Mouse (Mus musculus) adrenal gland, postnatal 36 days (tissue): Measurements from ENCODE around the gene Lmnb2. TPM values are rescaled to one million over a fixed set of nuclear protein-coding genes. Genes with fewer than 3 reads are reported as not detected.

Experiments
- DNase-seq, 2 experiments: peaks; one replicate each; pipeline ENCODE4 v3.0.0; 2021; ENCODE audit warnings: mixed read lengths in 1 of 2
- total RNA-seq, 2 experiments: library from RNA; stranded (reverse); gene quantifications; 2 replicates each; pipeline ENCODE4 v1.2.3; 2021

The Lmnb2 gene
- total RNA-seq, 2 experiments from 2014 or later = 11.2 to 17.2 TPM

DNA sequence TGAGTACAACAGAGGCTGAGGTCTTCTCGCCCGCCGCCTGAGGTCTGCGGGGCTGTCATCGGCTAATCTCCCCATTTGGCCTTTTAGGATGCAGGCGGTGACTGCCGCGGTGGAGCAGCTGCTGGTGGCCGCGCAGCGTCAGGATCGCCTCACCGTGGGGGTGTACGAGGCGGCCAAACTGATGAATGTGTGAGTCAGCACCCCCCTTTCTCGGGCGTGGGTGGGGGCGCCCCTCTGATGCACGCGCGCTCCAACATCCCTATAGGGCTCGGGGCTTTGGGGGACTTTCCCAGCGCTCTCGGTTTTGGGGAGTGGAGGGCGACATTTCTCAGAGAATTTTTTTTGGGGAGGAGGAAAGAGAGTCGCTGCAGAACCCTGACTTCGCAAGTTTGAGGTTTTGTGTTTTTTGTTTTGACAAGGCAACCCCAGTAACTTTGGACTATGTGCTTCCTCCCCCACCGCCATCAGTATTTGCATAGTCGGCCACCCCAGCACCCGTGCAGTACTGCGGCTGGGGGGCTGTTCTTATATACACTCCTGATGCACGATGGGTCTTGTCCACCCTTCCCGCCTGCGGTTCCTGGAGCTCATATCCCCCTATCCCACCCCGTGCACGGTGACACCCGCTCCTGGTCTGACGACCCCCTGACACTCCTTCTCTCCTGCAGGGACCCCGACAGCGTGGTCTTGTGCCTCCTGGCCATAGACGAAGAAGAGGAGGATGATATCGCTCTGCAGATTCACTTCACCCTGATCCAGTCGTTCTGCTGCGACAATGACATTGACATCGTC lies 12.5 kb upstream of the Lmnb2 start:
- DNase-seq = peak; percentile 65 to 69

DNA sequence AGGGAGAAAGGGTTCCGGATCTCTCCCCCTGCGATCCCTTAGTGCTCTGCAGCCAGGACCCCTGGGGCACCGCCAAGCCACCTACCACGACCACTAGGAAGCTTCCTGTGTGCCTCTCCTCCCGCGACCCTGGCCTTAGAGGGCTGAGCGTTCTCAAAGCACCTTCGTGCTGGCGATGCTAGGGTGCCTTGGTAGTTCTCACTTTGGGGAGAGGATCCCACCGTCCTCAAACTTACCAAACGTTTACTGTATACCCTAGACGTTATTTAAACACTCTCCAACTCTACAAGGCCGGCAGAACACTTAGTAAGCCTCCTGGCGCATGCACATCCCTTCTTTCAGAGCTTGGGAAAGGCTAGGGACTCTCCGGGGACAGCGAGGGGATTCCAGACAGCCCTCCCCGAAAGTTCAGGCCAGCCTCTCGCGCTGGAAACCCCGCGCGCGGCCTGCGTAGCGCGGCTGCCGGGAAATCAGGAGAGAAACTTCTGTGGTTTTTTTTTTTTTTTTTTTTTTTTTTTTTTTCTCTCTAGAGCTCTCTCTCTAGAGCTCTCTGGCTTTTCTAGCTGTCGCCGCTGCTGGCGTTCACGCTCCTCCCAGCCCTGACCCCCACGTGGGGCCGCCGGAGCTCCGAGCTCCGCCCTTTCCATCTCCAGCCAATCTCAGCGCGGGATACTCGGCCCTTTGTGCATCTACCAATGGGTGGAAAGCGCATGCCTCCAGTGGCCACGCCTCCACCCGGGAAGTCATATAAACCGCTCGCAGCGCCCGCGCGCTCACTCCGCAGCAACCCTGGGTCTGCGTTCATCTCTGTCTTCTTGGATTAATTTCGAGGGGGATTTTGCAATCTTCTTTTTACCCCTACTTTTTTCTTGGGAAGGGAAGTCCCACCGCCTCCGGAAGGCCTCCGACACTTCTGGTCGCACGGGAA lies 11.5 kb upstream of the Lmnb2 start, which contains the start of gene Gadd45b:
Gadd45b (plus strand) TSS at position 775 of the 928 bp plus-strand sequence.
- DNase-seq = peak; percentile 99

DNA sequence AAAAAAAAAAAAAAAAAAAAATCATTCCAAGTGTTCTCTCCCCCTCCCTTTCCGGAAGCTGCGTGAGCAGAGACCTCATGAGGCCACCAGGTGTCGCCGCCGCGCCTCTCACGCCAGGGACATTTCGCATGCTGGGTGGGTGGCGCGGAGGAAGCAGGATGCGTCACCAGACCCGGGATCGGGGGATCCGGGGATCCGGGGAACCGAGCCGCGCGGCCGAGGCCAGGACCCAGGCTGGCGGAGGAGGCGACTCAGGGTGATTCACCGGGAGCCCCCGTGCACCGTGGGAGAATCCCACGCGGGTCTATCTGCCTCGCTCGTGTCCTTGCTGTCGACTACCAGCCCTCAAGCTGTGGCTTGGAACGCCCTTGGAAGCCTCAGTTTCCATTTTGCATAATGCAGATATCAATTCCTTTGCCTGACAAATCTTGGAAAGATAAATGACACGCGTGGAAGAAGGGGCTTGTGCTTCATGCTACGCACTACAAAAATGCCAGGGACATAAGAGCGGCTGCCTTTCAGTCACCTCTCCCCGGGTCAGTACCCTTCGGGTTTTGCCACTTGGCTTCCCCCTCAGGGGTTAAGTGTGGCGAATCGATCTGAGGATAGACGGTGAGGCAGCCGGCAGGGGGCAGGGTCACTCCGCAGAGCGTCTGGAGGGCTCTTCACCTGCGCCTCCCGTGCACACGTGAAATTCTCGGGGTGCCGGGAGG lies 10.7 kb upstream of the Lmnb2 start:
- peak; percentile 93 to 95 for DNase-seq

DNA sequence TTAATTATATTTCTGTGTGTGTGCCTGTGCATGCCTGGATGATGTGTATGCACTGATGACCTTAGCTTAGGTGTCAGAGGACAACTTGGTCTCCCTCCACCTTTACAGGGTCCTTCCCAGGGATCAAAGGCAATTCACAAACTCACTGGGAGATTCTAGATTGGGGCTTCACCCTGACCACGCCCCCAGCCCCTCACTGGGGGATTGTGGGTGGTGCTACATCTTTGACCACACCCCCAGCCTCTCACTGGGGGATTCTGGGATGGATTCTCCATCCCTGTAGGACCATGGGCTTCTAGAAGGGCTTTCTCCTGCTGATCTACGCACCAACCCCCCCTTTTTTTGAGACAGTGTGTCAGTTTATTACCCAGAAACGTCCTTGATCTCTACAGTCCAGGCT lies 7.4 kb upstream of the Lmnb2 start:
- DNase-seq = no peak

DNA sequence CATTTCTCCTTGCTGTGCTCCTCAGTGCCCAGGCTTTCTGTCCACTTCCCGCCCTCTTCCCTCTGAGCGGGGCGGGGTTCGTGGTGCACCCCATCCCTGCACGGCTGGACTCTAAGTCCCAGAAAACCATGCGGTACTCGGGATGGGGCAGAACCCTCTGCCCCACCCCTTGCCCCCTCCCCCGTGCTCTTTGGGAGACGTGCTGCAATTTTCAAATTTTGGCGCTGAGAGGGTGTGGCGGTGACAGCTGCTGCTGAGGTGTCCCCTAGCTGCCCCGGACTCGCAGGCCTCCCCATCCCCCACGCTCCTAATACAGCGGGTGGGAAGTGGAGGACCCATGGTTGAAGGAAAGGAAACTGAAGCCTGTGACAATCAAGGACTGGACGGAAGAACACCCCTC lies 3.9 kb upstream of the Lmnb2 start:
- DNase-seq = peak in 1 of 2 experiments; percentile 77

DNA sequence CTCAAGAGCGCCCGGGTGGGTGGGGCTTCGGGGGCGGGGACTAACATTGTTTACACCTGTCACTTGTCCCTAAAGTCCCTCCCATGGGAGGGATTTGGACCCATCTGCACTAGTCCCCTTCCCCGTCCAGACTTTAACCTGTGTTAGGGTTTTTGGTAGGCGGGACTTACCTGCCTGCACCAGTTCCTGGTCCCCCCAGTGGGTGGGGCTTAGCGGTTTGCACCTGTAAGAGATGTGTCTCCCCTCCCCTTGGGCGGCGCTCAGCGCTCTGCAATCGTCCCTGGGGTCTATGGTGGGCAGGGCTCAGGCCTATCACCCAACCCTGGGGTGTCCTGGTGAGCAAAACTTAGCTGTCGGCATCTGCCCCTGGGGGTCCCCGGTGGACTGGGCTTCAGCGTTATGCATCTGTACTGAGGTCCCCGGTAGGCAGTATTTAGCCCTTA lies 688 bp downstream of the Lmnb2 start:
- DNase-seq = no peak

DNA sequence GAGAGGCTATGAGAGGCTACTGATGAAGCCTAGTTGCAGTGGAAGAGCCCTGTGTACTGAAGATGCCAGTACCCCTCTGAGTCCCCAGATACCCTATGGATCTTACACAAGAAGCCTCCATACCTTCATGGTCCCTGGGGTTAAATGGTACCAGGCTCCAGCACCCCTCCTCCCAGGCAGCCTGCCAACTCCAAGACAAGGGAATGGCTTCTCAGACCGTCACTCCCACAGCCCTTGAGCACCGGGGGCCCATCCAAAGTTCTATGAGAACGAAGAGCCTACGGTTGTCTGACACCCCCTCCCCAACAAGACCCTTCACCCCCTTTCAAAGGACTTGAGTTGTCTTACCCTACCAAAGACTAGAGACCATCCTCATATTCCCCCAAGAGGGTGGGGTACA lies 2.3 kb downstream of the Lmnb2 start:
- DNase-seq = no peak

DNA sequence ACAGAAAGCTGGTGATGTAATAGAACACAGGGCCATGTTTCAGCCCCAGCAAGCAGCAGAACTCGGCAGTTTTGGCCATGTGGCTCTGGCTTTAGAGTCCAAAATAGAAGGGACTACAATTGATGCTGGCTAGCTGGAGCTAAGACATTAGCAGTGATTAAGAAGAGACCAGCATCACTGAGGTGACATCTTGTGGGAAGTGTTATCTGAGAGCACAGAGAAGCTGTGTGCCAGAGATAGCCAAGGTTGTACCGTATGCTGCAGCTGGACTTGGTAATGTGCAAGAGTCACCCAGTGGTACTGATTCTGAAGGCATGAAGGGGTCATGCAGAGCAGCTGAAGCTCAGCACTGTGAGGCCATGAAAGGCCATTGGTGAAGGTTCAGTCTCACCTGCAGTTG lies 2.8 kb downstream of the Lmnb2 start:
- no peak for DNase-seq

DNA sequence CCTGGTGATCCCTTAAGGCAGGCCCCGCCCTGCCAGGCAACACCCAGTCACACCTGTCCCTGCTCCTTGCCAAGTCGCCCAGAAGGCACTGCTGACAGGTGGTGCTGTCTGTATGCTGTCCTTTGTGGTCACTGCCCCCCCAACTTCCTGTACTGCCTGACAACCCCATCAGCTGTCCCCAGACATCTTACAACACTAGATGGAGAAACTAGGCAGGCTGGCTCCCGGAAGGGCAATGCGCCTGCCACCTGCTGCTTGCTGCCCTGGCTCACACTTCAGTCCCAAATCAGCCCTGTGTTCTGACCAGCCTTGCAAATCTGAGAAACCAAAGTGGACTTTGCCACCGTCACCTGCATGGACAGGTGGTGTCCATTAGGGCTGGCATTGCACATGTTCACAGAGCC lies 3.8 kb downstream of the Lmnb2 start:
- no peak for DNase-seq

DNA sequence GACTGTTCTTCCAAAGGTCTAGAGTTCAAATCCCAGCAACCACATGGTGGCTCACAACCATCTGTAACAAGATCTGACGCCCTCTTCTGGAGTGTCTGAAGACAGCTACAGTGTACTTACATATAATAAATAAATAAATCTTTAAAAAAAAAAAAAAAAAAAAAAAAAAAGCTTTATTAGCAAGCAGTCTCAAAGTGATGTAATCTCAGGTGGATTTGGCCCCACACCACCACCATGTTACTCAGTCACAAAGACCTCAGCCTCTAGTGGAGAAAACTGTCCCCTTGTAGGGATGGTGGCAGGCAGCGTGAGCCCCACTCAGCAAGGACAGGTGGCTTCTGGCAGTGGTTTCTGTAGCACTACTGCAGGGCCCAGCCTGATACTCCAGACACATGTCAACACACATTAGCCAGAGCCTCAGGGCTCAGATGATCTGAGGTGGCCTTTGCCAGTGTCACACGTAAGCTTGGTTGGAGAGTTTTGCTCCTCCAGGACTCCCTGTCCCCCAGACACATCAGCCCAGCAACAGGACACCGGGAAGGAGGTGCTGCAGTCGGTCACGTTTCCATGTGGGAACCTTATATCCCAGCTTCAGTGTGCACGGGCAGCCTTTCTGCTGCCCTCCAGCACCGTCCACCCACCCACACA lies 4.6 kb downstream of the Lmnb2 start:
- DNase-seq = no peak

DNA sequence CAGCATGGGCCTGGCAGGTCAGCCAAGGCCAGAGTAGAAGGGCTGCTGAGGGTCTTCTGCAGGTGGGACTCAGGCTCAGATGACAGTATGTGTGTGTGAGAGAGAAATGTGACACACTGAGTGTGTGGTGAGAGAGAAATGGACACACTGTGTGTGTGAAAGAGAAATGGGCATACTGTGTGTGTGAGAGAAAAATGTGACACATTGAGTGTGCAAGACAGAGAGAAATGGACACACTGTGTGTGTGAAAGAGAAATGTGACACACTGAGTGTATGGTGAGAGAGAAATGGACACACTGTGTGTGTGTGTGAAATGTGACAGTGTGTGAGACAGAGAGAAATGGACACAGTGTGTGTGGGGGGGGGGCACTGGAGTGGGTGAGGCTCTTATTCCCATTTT lies 6.2 kb downstream of the Lmnb2 start:
- no peak for DNase-seq

DNA sequence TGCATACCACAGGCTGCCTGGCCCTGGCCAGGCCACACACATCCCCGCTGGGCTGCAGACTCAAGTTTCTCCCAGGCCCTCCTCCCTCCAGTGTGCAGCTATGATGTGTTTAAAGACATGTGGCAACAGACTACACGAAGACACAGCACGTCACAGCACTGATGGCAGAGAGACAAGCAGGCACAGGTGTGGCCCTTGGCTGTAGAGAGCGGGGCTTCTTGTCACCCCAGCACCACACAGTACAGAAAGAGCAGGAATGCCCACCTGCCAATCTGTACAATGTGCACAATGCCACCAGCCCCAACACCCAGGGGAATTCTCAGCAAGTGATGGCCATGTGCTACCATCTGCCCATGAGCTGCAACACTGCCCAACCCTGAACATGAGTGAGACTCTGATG lies 6.7 kb downstream of the Lmnb2 start:
- no peak for DNase-seq

DNA sequence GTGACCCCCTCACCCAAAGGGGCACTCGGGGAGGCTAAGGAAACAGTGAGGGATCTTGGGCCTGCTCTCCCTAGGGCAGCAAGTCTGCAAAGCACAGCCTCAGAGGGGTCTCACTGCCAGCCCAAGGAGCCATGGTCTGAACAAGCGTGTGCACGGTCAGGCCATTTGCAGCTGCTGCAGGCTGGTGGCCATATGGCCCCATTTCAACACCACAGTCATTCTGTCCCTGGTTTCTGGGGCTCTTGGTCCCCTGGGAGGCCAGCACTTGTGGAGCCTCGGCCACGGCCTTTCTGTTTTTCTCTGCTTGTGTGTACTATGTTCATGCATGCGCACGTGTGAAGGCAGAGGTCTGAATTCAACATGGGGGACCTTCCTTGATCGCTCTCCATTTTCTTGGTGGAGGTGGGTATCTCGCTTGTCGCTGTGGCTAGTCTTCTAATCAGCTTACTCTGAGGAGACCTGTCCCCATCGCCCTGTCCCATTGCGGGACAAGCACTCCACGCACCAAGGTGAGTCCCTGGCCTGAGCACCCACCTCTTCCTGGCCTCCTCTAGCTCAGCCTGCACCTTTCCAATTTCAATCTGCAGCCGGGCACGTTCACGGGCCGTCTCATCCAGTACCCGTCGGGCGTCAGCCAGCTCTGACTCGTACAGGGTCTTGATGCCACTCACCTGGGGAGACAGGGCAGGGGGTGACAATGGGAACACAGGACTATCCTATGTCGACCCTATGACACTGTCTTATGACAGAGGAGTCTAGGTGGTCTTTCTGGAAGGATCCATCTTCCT lies 8.5 kb downstream of the Lmnb2 start:
- DNase-seq = no peak

DNA sequence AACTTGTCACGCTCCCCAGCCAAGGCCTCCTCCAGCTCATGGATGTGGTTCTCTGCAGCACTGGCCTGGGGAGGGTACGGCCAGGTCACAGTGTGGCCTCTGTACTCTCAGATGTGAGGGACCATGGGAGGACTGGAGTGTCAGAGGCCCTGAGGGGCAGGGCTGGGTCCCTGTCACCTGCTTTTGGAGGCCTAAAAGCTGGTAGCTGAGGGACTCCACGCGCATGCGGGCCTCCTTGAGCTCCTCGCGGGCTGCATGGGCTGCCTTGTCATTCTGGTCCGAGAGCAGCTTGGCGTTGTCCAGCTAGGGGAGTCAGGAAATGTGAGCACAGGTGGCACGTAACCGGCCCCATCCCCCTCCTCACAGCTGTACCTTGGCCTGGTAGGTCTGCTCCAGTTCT lies 13.3 kb downstream of the Lmnb2 start:
- no peak for DNase-seq

DNA sequence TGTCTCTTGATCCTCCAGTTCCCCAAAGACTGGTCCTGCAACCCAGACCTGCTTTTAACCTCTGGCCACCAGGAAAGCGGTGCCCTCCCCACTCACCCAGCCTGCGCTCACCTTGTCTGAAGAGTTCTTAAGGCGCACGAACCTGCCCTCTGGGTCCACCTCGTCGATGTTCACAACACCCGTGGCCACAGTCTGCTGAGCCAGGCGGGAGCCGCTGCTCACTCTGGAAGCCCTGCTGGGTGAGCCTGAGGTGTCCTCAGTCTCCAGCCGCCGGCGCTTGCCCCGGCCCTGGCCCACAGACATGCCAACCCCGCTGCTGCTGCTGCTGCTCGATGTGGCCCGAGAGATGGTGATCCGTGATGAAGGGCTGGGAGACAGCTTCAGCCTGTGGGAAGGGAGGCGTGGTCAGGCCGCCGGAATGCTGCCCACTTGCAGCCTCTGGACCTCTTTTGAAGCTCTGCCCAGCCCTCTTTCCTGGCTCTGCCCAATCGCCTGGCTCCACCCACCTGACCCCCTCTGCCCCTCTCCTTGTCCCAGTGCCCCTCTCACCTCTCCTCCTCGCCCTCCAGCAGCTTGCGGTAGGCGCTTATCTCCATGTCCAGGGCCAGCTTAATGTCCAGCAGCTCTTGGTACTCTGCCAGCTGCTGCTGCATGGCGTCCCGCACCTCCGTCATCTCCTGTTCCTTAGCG lies 13.9 kb downstream of the Lmnb2 start:
- DNase-seq = peak in 1 of 2 experiments; percentile 58

DNA sequence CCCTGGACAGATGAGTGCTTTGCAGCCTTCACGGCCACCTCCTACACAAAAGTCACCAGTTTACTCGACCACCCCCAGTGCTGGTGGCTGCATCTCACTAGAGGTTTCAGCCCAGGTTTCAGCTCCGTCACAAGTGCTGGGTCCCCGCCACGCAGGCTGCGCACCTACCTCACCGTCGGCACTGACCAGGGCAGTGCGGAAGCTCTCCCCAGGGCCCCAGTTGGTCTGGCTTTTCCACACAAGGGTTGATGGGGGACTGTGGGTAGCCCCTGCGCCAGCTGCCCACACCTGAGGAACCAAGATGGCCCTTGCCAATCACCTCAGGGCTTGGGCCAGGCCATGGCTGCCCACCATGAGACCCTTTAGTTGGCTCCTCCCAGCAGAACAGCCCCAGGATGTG lies 14.8 kb downstream of the Lmnb2 start:
- no peak for DNase-seq

DNA sequence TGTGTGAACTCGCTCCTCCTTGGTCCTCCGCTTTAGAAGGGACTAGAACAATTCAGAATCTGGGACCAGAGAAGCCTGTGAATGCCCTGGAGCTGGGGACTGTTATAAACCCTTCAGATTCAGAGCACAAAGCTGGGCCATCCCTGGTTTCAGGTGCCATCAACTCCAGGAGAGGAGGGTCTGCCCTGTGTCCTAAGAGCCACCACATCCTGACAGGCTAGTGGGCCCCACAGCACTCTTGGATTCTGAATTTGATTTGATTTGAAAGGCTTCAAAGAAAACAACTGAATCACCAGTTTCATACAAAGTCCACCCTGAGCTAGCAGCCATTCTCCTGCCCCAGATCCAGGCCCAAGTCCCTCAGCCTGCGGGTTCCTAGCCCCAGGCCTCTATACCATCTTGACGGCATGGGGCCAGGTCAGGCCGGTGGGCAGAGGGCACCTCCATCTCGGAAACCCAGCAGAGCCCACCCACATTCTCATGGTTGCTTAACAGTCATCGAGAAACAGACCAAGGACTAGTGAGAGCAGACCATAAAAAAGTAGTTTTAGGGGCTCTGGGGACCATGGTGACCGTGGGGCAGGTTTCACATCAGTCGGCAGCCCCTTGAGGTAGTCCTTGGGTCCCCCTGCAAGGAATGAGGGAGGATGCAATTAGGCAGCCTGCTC lies 15.6 kb downstream of the Lmnb2 start:
- DNase-seq = no peak

DNA sequence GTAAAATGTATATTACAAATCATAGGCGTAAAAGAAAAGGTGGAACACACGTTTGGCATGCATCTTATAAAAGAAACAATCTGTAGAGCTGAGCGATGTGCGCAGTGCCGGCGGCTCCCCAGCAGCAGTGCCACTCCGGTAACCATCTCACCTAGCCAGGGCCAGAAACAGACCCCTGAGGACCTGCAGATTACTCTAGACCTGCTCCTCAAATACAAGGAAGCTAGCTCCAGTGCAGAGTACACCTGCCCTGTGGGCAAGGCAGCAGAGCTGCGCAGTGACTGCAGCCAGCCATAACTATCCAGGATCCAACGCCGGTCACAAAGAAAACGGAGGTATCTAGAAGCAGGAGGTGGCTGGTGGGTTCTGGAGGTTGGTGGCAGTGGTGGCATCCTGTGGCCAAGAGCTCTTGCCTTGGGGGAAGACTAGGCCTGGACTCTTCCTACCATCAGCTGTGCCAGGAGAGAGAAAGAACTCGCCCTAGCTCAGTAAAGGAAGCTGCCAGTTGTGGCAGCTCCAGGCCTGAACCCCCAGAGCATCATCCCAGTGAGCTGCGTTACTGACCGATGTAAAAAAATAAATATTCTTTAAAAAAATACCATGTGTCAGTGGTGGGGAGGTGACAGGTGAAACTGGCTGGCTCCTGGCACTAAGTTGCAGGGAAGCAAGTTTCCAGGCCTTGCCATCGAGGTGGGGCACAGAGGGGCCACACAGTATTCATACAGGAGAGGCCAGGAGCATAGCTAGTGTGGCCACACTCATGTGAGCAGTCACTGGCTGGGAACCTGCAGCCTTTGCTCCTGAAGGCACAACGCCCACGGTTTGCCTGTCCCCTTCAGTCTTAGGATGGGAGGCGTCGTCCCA lies 16.4 kb downstream of the Lmnb2 start:
- no peak for DNase-seq
